Mouse (Mus musculus) neural tube, embryonic 15.5 days (tissue): ENCODE results near the gene Actl6a. TPM values are rescaled to one million over a fixed set of nuclear protein-coding genes. Genes with fewer than 3 reads are reported as not detected.

Source experiments
- ATAC-seq: fragments of 200-750 bp; cut with Nextera tagmentation; 2 replicates; pipeline ENCODE4 v1.8.0; 2017; ENCODE audit warnings: mild to moderate bottlenecking, moderate TSS enrichment, moderate library complexity; ENCODE audit not compliant: low FRiP score
- H3K27ac ChIP-seq: fragments of 300-500 bp; sonication (generic); replicated peaks from 2 replicates; pipeline ENCODE4 v1.5.1; 2015; ENCODE audit warnings: mild to moderate bottlenecking, inconsistent platforms
- H3K27me3 ChIP-seq: fragments of 300-500 bp; sonication (generic); replicated peaks from 2 replicates; pipeline ENCODE4 v1.6.1; 2015; ENCODE audit warnings: inconsistent platforms
- H3K36me3 ChIP-seq: fragments of 300-500 bp; sonication (generic); 2 replicates; pipeline ENCODE4 v1.6.1; 2015; ENCODE audit warnings: inconsistent platforms
- H3K4me1 ChIP-seq: fragments of 300-500 bp; sonication (generic); 2 replicates; pipeline ENCODE4 v1.6.1; 2015; ENCODE audit warnings: inconsistent platforms
- H3K4me2 ChIP-seq: fragments of 300-500 bp; sonication (generic); 2 replicates; pipeline ENCODE4 v1.6.1; 2015; ENCODE audit warnings: inconsistent platforms, mild to moderate bottlenecking, moderate library complexity
- H3K4me3 ChIP-seq: fragments of 300-500 bp; sonication (generic); replicated peaks from 2 replicates; pipeline ENCODE4 v1.5.1; 2015; ENCODE audit warnings: mild to moderate bottlenecking, inconsistent platforms
- H3K9ac ChIP-seq: fragments of 300-500 bp; sonication (generic); replicated peaks from 2 replicates; pipeline ENCODE4 v1.6.1; 2015; ENCODE audit warnings: mild to moderate bottlenecking, inconsistent platforms
- H3K9me3 ChIP-seq: fragments of 300-500 bp; sonication (generic); replicated peaks from 2 replicates; pipeline ENCODE4 v1.6.1; 2016; ENCODE audit warnings: inconsistent platforms
- WGBS: fragments of 180-500 bp; shearing (Covaris S2); methylation state at CpG from one replicate; pipeline ENCODE4 v1.1.7; 2015; ENCODE audit warnings: mixed read lengths; 5-methylcytosine and 5-hydroxymethylcytosine counted together
- polyA plus RNA-seq: library from polyadenylated mRNA; unstranded; fragments of >200 nt; fragmentation: Nextera tagmentation; extraction: Ambion mirVana; gene quantifications from 2 replicates; pipeline ENCODE4 v1.2.1, GENCODE M21; 2015

Actl6a gene
- polyA plus RNA-seq, 1 experiment from 2014 or later: 51.9 TPM

DNA sequence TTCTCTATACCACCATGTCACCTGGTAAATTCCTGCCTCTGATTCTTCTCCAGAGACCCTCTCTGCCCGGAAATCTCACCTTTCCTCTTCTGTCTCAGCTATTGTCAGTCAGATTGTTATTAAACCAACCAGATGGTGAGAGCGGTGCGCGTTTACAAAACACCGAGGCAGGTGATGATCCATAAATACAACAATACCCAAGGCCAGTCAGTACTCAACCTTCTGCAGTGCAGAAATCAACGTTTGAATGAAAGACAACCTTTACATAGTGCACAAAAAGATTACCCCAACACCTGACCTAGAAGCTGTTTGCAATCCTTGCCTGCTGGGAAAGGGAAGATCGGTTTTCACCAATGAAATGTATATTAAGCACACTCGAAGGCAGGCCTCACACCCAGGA is 56.9 kb downstream of the Actl6a start:
- Histone ChIP-seq H3K36me3 (no peaks in the 10 kb centered on the region), H3K4me3 (no peak overlapping the region), H3K27me3 (no peaks in the 10 kb centered on the region), H3K27ac (no peak overlapping the region), H3K4me2 (no peak overlapping the region), H3K9ac (no peak overlapping the region), H3K9me3 (no peaks in the 10 kb centered on the region), H3K4me1 (no peaks in the 10 kb centered on the region)
- 65% methylated on average over 8 of the region's 8 CpGs for WGBS
- no peak for ATAC-seq

- H3K9me3 ChIP-seq: no peaks in the 10 kb centered on the region
- H3K4me2 ChIP-seq: no peak overlapping the region
- H3K4me3 ChIP-seq: no peak overlapping the region
- H3K9ac ChIP-seq: no peak overlapping the region
- no peaks in the 10 kb centered on the region for H3K36me3 ChIP-seq
- no peaks in the 10 kb centered on the region for H3K4me1 ChIP-seq
- no peak overlapping the region for H3K27ac ChIP-seq
- ATAC-seq: no peak
- H3K27me3 ChIP-seq: no peaks in the 10 kb centered on the region
- 50% methylated on average over 7 of the region's 7 CpGs for WGBS
Observed at GRCm38 (mm10) chr3:32763902-32764301, 57.8 kb downstream of the Actl6a start.

DNA sequence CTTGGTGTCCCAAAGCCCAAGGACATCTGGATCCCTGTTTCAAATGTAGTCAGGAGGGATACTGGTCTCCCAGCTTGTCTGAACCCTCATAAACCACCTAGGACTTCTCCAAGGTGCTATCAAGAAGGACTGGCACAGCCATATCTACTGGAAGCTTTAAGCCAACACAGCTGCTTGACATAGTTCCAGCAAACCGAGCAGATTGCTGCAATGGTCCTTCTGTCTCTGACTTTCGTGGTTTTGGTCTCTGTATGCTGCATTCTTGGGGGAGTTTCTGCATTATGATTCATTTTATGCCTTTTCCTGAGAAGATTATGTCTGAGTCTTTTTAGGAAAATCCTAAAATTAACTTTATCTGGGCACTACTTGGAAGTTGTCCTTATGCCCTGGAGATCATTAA is 64.7 kb downstream of the Actl6a start:
- Histone ChIP-seq H3K27me3 (no peaks in the 10 kb centered on the region), H3K4me1 (no peaks in the 10 kb centered on the region), H3K9ac (no peak overlapping the region), H3K4me2 (no peak overlapping the region), H3K36me3 (no peaks in the 10 kb centered on the region), H3K9me3 (no peaks in the 10 kb centered on the region), H3K4me3 (no peak overlapping the region), H3K27ac (no peak overlapping the region)
- WGBS: 82% methylated on average over 2 of the region's 2 CpGs
- ATAC-seq: no peak

Other genes with a start within 250 kb of the Actl6a start
- gene Kcnmb3, start 214.1 kb upstream of the Actl6a start, polyA plus RNA-seq: not detected in 2 replicates
- 37.0 and 40.8 TPM in 2 replicates for gene Zfp639, start 196.0 kb upstream of the Actl6a start, polyA plus RNA-seq
- 40.5 and 46.2 TPM in 2 replicates for gene Mfn1, start 176.8 kb upstream of the Actl6a start, polyA plus RNA-seq
- gene Gnb4, start 89.7 kb upstream of the Actl6a start, polyA plus RNA-seq: 101 and 106 TPM in 2 replicates
- gene Ndufb5, start 30.7 kb downstream of the Actl6a start, polyA plus RNA-seq: 325 and 351 TPM in 2 replicates
- gene Mrpl47, start 31.3 kb downstream of the Actl6a start, polyA plus RNA-seq: 31.4 and 31.7 TPM in 2 replicates
- 15.9 and 18.2 TPM in 2 replicates for gene Usp13, start 111.2 kb downstream of the Actl6a start, polyA plus RNA-seq